Mouse (Mus musculus): ENCODE results near the gene Frat1.

GRCm38 (mm10) chr19:41818749-41819148, 11.0 kb upstream of the Frat1 start:
- TF ChIP-seq POLR2A (IDR thresholded peaks at IDR 0.05; ENCODE audit: low read depth, low read length) (no peak), CTCF (IDR thresholded peaks at IDR 0.05; ENCODE audit: extremely low read depth, insufficient read length, insufficient replicate concordance, low read depth, low read length) (no peak)
